Mouse (Mus musculus) c-Kit-positive CD71-negative TER-119-negative erythroid progenitor cells, embryonic 14.5 days (primary cell): Measurements from ENCODE around the gene Pabpc1l.

Experiments
- DNase-seq: peaks from one replicate; pipeline ENCODE4 v3.0.0-alpha.2; 2013; ENCODE audit warnings: low read depth

The Pabpc1l gene

GRCm38 (mm10) chr2:164084342-164084700, 59.1 kb downstream of the Pabpc1l start:
- no peak for DNase-seq

- no peak for DNase-seq
Measured at GRCm38 (mm10) chr2:164087416-164088017, 62.3 kb downstream of the Pabpc1l start.

GRCm38 (mm10) chr2:164089508-164089907, 64.3 kb downstream of the Pabpc1l start:
- no peak for DNase-seq

GRCm38 (mm10) chr2:164094152-164094551, 68.9 kb downstream of the Pabpc1l start:
- DNase-seq, result no peak

- DNase-seq, result no peak
Measured at GRCm38 (mm10) chr2:164098603-164099250, 73.5 kb downstream of the Pabpc1l start.
